Mouse (Mus musculus) cerebellum, adult 2 months (tissue): ENCODE results near the gene Ankmy1.
A peak's percentile ranks its signal among the peaks of the same experiment; 100 is the strongest.

Experiments
- CTCF ChIP-seq: fragments of 200-500 bp; IDR thresholded peaks from 2 replicates; pipeline ENCODE4 v1.5.1; 2011; ENCODE audit warnings: low read depth, mild to moderate bottlenecking, control low read depth, low read length, moderate library complexity, borderline replicate concordance; ENCODE audit not compliant: insufficient read depth
- POLR2A ChIP-seq: fragments of 200-500 bp; IDR thresholded peaks from 2 replicates; pipeline ENCODE4 v1.6.1; 2011; ENCODE audit warnings: low read length, control low read depth, borderline replicate concordance; ENCODE audit not compliant: insufficient read depth

DNA sequence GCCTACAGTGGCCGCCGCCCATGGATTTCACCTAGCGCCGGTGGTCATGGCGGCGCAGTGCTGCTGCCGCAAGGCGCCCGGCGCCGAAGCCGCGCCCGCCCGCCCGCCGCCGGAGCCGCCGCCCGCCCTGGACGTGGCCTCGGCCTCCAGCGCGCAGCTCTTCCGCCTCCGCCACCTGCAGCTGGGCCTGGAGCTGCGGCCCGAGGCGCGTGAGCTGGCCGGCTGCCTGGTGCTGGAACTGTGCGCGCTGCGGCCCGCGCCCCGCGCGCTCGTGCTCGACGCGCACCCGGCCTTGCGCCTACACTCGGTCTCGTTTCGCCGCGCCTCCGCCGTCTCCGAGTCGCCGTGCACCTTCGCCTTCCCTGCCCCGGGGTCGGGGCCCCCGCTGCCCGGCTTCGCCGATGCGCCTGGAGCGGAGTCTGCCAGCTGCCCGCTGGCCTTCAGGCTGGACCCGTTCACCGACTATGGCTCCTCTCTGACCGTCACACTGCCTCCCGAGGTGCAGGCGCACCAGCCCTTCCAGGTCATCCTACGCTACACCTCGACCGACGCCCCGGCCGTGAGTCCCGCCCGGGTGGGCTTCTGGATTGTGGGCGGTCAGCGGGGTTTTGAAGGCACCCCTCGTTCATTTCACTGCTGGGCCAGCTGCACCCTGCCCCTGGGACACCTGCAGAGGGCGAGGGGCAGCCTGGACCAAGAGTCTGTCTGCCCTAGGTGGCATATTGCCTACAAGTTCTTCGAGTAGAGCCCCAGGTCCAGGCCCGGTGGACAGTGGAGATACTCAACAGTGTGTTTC, 8.4 kb upstream of the Ankmy1 start:
- TF ChIP-seq CTCF: no peak
- peak; percentile 40; the same call in 1 of the 2 replicates for TF ChIP-seq POLR2A
